Mouse (Mus musculus) forebrain, embryonic 15.5 days (tissue): Measurements from ENCODE around the gene Hnrnpu. TPM values are rescaled to one million over a fixed set of nuclear protein-coding genes. Genes with fewer than 3 reads are reported as not detected.

Source experiments
- ATAC-seq: fragments of 200-750 bp; cut with Nextera tagmentation; replicated peaks from 2 replicates; pipeline ENCODE4 v1.8.0; 2017; ENCODE audit warnings: mild to moderate bottlenecking, moderate TSS enrichment, moderate library complexity
- H3K27ac ChIP-seq: fragments of 300-500 bp; sonication (generic); replicated peaks from 2 replicates; pipeline ENCODE4 v1.5.1; 2015; ENCODE audit warnings: mild to moderate bottlenecking, inconsistent platforms
- H3K27me3 ChIP-seq: fragments of 300-500 bp; sonication (generic); 2 replicates; pipeline ENCODE4 v1.6.1; 2015; ENCODE audit warnings: inconsistent platforms
- H3K36me3 ChIP-seq: fragments of 300-500 bp; sonication (generic); 2 replicates; pipeline ENCODE4 v1.6.1; 2015; ENCODE audit warnings: mild to moderate bottlenecking, inconsistent platforms
- H3K4me1 ChIP-seq: fragments of 300-500 bp; sonication (generic); 2 replicates; pipeline ENCODE4 v1.6.1; 2015; ENCODE audit warnings: inconsistent platforms
- H3K4me2 ChIP-seq: fragments of 300-500 bp; sonication (generic); replicated peaks from 2 replicates; pipeline ENCODE4 v1.6.1; 2015; ENCODE audit warnings: mild to moderate bottlenecking, inconsistent platforms
- H3K4me3 ChIP-seq: fragments of 300-500 bp; sonication (generic); 2 replicates; pipeline ENCODE4 v1.5.1; 2015; ENCODE audit warnings: mild to moderate bottlenecking, inconsistent platforms
- H3K9ac ChIP-seq: fragments of 300-500 bp; sonication (generic); replicated peaks from 2 replicates; pipeline ENCODE4 v1.6.1; 2015; ENCODE audit warnings: mild to moderate bottlenecking, inconsistent platforms
- H3K9me3 ChIP-seq: fragments of 300-500 bp; sonication (generic); 2 replicates; pipeline ENCODE4 v1.6.1; 2016; ENCODE audit warnings: inconsistent platforms
- WGBS: fragments of 180-500 bp; shearing (Covaris S2); methylation state at CpG from one replicate; pipeline ENCODE4 v1.1.7; 2015; ENCODE audit warnings: mixed read lengths; 5-methylcytosine and 5-hydroxymethylcytosine counted together
- polyA plus RNA-seq: library from polyadenylated mRNA; unstranded; fragments of >200 nt; fragmentation: Nextera tagmentation; extraction: Ambion mirVana; gene quantifications from 2 replicates; pipeline ENCODE4 v1.2.1, GENCODE M21; 2015

The Hnrnpu gene
- 410 and 421 TPM in 2 replicates for polyA plus RNA-seq

DNA sequence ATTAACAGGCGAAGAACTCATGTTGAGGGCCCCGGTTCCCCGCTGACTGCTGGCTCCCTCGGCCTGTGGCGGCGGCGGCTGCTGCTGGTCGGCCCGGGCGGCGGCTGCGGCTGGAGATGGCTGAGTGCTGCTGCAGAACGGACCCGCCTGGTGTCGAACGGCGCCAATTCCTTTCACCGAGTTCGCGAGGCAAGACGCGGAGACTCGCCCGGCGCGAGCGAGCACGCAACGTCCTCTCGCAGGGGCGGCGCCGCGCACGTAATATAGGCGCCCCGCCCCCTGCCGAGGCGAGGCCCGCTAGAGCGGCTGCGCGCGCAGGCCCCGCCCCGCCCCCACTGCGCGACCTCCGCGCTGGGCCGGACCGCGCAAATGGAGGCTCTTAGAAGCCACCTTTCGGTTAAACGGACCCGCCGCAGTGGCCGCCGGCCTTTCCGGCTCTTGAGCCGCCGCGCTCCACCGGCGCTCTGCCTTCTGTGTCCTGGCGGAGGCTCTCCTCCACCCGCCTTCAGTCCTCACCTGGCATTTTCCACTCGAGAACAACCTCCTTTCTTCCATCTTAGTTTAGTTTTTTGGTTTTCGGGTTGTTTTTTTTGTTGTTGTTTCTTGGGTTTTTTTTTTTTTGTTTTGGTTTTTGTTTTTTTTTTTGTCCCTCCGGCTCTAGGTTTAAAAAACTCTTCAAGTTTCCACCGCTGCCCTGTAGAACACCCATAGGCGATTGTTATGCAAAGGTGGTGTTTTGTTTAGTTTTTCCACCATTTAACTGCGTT lies at the start of gene Hnrnpu:
Gene Hnrnpu, minus strand, starts transcription at position 247 of the 767 bp plus-strand sequence.
- Histone ChIP-seq H3K36me3 (peaks cover 21% of the 10 kb centered on the region), H3K4me1 (peaks cover 31% of the 10 kb centered on the region), H3K4me2 (peak within 1 kb of the TSS; percentile 65), H3K27me3 (no peaks in the 10 kb centered on the region), H3K9ac (peak within 1 kb of the TSS; percentile 100), H3K4me3 (peak within 1 kb of the TSS; percentile 100), H3K9me3 (no peaks in the 10 kb centered on the region), H3K27ac (peak within 1 kb of the TSS; percentile 100)
- peak; percentile 90 for ATAC-seq
- WGBS = under 1% methylated on average over 73 of the region's 73 CpGs

DNA sequence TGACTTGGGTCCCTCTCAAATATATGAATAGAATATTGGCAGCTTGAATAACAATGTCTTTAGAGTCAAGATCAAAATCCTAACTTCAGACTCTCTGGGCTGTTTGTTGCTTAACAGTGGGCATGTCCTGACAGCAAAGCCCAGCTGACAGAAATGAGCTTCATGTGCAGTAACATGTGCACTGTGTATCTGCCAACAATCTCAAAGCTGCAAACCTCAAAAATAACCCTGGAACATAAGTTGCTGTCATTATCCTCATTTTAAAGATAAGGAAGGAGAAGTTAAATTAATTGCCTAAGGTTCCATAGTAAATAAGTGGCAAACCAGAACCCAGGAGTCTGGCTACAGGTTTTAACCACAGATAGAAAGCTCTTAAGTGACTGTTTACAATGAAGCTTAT lies 44.6 kb upstream of the Hnrnpu start:
- Histone ChIP-seq H3K4me2 (no peak overlapping the region), H3K27ac (no peak overlapping the region), H3K36me3 (no peaks in the 10 kb centered on the region), H3K9me3 (no peaks in the 10 kb centered on the region), H3K4me3 (no peak overlapping the region), H3K9ac (no peak overlapping the region), H3K4me1 (no peaks in the 10 kb centered on the region), H3K27me3 (no peaks in the 10 kb centered on the region)
- ATAC-seq = no peak

DNA sequence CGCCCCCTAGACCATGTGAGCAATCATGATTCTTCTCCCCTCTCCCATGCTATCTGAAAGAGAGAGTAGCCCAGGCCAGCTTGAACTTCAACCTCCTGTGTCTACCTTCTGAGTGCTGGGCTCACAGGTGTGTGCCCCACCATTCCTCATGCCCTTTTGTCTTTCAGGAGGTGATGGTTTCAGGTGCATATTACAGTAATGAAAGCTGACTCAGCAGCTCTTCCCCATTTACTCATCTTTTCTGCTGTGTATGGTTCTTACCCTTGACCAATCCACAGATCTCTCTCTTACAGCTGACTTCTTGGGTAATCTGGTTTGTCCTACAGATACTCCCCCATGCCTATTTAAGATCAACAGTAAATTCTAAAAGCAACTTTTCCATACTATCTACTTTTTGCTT lies 41.6 kb upstream of the Hnrnpu start:
- H3K9ac ChIP-seq = no peak overlapping the region
- H3K27ac ChIP-seq = no peak overlapping the region
- no peaks in the 10 kb centered on the region for H3K27me3 ChIP-seq
- no peaks in the 10 kb centered on the region for H3K9me3 ChIP-seq
- no peaks in the 10 kb centered on the region for H3K4me1 ChIP-seq
- 88% methylated on average over 1 of the region's 1 CpGs for WGBS
- no peak overlapping the region for H3K4me2 ChIP-seq
- no peak overlapping the region for H3K4me3 ChIP-seq
- H3K36me3 ChIP-seq = no peaks in the 10 kb centered on the region
- ATAC-seq = no peak

DNA sequence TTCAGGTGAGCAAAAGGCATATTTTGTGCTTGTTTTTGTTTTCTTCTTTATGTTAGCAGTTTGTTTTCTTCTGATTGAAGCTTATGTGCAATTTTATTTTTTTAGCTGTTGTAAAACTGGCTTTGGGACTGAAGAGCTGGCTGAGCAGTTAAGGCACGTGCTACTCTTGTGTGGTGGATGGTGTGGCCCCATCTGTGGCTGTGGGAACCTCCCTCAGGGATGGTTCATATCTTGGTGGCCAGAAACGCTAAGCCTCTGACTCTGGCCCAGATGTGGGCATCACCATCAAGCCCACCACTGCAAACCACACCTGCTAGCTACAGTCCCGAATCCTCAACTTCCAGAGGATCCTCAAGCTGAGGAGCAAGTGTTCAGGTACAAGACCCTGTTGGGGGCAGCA lies 40.5 kb upstream of the Hnrnpu start:
- no peak overlapping the region for H3K4me3 ChIP-seq
- no peak overlapping the region for H3K9ac ChIP-seq
- H3K27ac ChIP-seq = no peak overlapping the region
- WGBS = 85% methylated on average over 3 of the region's 3 CpGs
- no peaks in the 10 kb centered on the region for H3K27me3 ChIP-seq
- no peak for ATAC-seq
- H3K4me1 ChIP-seq = no peaks in the 10 kb centered on the region
- H3K4me2 ChIP-seq = no peak overlapping the region
- H3K36me3 ChIP-seq = no peaks in the 10 kb centered on the region
- H3K9me3 ChIP-seq = no peaks in the 10 kb centered on the region

DNA sequence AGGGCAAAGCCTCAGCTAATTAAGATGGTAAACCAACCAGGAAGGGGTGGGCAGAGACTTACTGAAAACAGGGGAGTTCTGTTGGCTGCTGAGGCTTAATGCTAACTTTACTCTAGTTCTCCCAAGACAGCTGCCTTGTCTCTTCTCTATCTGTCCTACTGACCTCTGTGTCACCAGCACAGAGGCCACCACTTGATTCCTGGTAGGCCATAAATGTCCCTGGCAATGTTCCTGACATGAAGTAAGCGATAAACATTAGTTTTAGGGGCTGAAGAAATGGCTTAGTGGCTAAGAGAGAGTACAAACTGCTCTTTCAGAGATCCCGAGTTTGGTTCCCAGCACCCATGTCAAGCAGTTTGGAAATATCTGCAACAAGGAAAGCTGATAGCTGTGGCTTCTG lies 39.3 kb upstream of the Hnrnpu start:
- Histone ChIP-seq H3K9ac (no peak overlapping the region), H3K27me3 (no peaks in the 10 kb centered on the region)

DNA sequence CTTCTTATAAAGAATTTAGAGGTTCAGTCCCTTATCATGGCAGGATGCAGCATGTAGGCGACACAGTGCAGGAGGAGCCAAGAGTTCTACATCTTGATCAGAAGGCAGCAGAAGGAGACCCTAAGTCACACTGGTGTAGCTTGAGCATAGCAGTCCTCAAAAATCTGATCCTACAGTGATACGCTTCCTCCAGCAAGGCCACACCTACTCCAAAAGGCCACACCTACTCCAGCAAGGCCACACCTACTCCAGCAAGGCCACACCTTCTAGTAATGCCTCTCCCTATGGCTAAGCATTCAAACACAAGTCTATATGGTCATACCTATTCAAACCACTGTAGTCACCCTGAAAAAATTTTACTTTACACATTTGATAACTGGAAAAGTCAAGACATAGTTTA lies 38.5 kb upstream of the Hnrnpu start:
- H3K4me2 ChIP-seq = no peak overlapping the region
- H3K9ac ChIP-seq = no peak overlapping the region
- no peak overlapping the region for H3K27ac ChIP-seq
- H3K9me3 ChIP-seq = no peaks in the 10 kb centered on the region
- H3K36me3 ChIP-seq = no peaks in the 10 kb centered on the region
- no peaks in the 10 kb centered on the region for H3K4me1 ChIP-seq
- no peak overlapping the region for H3K4me3 ChIP-seq
- ATAC-seq = no peak
- no peaks in the 10 kb centered on the region for H3K27me3 ChIP-seq
- WGBS = 91% methylated on average over 2 of the region's 2 CpGs

More for the DNA sequence above, 39.3 kb upstream of the Hnrnpu start:
- no peak for ATAC-seq
- H3K4me1 ChIP-seq = no peaks in the 10 kb centered on the region
- no peak overlapping the region for H3K4me2 ChIP-seq
- no peak overlapping the region for H3K27ac ChIP-seq
- no peak overlapping the region for H3K4me3 ChIP-seq
- 82% methylated on average over 2 of the region's 2 CpGs for whole genome bisulfite sequencing
- H3K9me3 ChIP-seq = no peaks in the 10 kb centered on the region
- H3K36me3 ChIP-seq = no peaks in the 10 kb centered on the region

DNA sequence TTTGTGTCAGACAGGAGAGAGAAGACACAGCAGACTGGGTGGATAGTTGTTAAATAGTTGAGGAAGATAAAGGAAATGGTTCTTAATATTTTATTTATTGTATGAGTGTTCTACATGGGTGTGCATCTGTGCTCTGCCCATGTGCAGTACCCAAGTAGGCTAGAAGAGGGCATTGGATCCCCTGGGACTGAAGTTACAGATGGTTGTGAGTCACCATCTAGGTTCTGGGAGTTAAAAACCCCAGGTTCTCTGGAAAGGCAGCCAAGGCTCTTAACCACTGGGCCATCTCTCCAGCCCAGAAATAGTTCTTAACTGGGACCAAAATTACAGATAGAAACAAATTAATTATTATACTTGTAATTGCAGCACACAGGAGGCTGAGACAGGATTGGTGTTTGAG lies 37.8 kb upstream of the Hnrnpu start:
- H3K4me3 ChIP-seq = no peak overlapping the region
- no peaks in the 10 kb centered on the region for H3K4me1 ChIP-seq
- H3K36me3 ChIP-seq = no peaks in the 10 kb centered on the region
- H3K9me3 ChIP-seq = no peaks in the 10 kb centered on the region
- no peak overlapping the region for H3K27ac ChIP-seq
- no peaks in the 10 kb centered on the region for H3K27me3 ChIP-seq
- ATAC-seq = no peak
- H3K9ac ChIP-seq = no peak overlapping the region
- H3K4me2 ChIP-seq = no peak overlapping the region

DNA sequence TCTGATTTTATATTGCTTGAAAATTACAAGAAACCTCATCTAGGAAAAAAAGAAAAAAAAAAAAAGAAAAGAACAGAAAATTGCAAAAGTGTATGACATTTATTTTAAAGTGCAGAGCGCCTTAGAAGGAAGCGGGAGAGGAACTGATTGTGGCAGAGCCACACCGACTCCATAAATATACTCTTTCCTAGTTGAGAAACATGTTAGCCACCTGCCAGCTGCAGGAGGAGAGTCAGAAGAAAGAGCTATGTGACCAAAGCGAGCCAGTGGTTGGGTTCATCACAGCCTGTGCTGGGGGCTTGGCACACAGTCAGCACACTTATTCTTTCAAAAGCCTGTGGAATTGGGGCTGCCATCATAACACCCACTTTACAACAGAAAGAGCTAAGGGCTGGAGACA lies 35.1 kb upstream of the Hnrnpu start:
- Histone ChIP-seq H3K27me3 (no peaks in the 10 kb centered on the region), H3K9ac (no peak overlapping the region), H3K36me3 (no peaks in the 10 kb centered on the region), H3K4me3 (no peak overlapping the region), H3K4me1 (peaks cover 5% of the 10 kb centered on the region), H3K4me2 (no peak overlapping the region), H3K9me3 (no peaks in the 10 kb centered on the region), H3K27ac (no peak overlapping the region)
- WGBS = 89% methylated on average over 4 of the region's 4 CpGs
- no peak for ATAC-seq

DNA sequence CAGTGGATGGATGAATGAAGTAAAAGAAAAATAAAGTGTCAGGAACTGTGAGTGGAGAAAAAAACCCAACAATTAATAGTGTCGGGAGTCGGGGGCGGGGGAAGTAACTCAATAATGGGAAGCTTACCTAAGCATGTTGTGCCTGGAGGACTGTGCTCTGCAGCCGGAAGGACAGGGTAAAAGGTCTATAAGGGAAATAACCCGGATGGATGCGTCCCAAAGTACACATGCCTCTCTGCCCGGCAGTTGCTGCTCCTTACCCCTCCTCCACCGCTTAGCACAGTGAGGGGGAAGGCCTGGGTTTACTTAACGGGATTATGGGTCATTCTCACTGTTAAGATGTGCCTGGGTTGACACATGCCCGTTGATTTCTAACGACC lies 31.7 kb upstream of the Hnrnpu start:
- Histone ChIP-seq H3K4me3 (peak overlapping the region; percentile 51), H3K36me3 (no peaks in the 10 kb centered on the region), H3K27ac (peak overlapping the region; percentile 84), H3K4me1 (peaks cover 5% of the 10 kb centered on the region), H3K27me3 (no peaks in the 10 kb centered on the region), H3K9ac (peak overlapping the region; percentile 59), H3K4me2 (peak overlapping the region; percentile 78), H3K9me3 (no peaks in the 10 kb centered on the region)
- under 1% methylated on average over 11 of the region's 11 CpGs for WGBS
- ATAC-seq = peak; percentile 81

DNA sequence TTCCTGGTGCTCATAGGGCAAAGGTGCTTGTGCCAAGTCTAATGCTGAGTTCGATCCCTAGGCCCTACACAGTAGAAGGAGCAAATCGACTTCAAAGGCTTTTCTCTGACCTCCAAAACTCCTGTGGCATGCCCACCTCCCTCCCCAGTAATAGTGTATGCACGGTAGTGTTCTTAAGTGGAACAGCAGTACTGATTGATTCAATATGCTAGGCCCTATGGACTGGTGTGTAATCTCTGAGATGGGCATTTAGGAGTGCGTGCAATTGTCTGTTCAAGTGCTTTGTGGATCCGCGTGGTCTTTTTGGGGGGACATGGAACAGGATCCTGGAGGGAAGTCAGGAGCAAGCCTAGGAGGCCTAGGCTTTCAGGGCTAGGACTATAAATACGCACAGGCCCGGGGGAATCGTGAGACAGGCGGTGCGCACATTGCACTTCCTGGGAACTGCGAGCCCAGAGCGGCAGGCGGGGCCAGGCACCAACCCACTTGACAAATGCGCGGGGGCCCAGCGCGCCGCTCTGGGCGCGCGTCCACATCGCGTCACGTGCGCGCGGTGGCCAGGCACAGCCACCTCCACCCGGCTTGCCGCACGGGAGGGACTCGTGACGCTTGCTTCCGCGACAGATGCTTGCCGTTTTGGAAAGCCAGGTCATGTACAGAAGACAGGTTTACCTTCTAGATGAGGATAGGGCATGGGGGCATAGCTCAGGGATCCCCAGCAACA lies 31.1 kb upstream of the Hnrnpu start:
- peak overlapping the region; percentile 78 for H3K4me2 ChIP-seq
- peak; percentile 96 for ATAC-seq
- peaks cover 5% of the 10 kb centered on the region for H3K4me1 ChIP-seq
- 3% methylated on average over 36 of the region's 36 CpGs for WGBS
- H3K36me3 ChIP-seq = no peaks in the 10 kb centered on the region
- peak overlapping the region; percentile 51 for H3K4me3 ChIP-seq
- no peaks in the 10 kb centered on the region for H3K9me3 ChIP-seq
- H3K27me3 ChIP-seq = no peaks in the 10 kb centered on the region
- peak overlapping the region; percentile 84 for H3K27ac ChIP-seq
- H3K9ac ChIP-seq = peak overlapping the region; percentile 59

DNA sequence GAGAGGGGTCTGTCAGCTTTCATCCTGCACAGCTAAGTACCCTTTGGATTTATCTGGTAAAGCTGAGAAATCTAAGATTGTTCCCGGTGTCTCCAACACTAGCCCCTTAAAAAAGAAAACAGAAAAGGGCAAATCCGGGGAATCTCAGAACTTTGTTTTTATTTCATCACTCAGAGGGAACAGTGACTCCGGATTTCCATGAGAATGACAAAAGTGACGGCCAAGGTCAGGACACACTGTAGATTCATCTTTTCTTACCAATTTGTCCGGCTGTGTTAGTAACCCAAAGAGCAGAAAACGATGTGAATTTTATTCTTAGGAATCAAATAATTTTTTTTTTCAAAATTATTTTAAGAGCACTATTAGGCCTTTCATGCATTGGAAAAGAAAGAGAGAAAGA lies 30.5 kb upstream of the Hnrnpu start:
- H3K27me3 ChIP-seq = no peaks in the 10 kb centered on the region
- ATAC-seq = no peak
- H3K4me3 ChIP-seq = no peak overlapping the region
- 81% methylated on average over 6 of the region's 6 CpGs for WGBS
- H3K9ac ChIP-seq = no peak overlapping the region
- peak overlapping the region; percentile 84; the same call in 1 of the 2 replicates for H3K27ac ChIP-seq
- H3K36me3 ChIP-seq = no peaks in the 10 kb centered on the region
- H3K4me2 ChIP-seq = peak overlapping the region; percentile 78; the same call in 1 of the 2 replicates
- H3K4me1 ChIP-seq = peaks cover 5% of the 10 kb centered on the region
- no peaks in the 10 kb centered on the region for H3K9me3 ChIP-seq

DNA sequence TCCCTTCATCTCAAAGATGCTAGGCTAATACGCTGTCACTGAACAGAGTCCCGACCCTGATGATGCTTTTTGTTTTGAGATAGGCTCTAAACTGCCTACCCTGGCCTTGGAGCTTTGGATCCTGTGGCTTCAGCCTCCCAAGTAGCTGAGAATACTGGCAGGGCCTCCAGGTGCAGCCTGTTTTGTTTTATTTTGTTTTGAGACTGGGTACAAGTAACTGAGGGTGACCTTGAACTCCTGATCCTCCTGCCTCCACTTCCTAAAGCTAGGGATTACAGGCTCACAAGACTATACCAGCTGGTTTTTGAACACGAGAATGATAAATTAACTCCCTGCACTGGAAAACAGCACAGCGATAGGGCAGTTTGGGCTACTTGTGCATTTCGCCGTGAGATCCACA lies 27.6 kb upstream of the Hnrnpu start:
- WGBS = 90% methylated on average over 6 of the region's 6 CpGs
- Histone ChIP-seq H3K36me3 (no peaks in the 10 kb centered on the region), H3K4me2 (no peak overlapping the region), H3K27me3 (no peaks in the 10 kb centered on the region), H3K9ac (no peak overlapping the region), H3K4me1 (peaks cover 5% of the 10 kb centered on the region), H3K9me3 (no peaks in the 10 kb centered on the region), H3K27ac (no peak overlapping the region), H3K4me3 (no peak overlapping the region)
- no peak for ATAC-seq
